Comparison of ENCODE assay signal across 16 mouse cellular contexts in the genomic region with DNA sequence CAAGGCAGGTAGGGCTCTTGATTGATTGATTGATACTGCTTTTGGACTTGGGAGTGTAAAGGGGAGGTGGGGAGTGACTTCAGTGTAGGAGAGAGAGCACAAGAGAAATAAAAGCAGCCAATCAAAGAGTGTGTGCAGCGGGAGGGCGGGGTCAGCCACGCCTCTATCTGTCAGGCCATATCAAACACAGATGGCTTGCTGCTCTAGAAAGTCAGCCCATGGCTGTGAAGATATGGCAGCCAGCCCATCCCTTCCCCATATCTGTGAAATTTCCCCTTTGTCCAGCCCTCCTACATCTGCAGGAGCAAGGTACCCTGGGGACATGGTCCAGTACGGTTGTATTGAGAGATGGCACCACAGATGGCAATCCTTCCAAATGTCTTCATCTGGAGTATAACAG. TPM values are rescaled to one million over a fixed set of nuclear protein-coding genes. Genes with fewer than 3 reads are reported as not detected.
DNase-seq lines count a peak whose midpoint lies in the region; ATAC-seq lines count a peak whose summit lies in the region.
"Had no signal": no experiment of that assay in that cellular context is flagged by ENCODE, and none has a peak within 500 bp of the region (broad histone marks: within the 10 kb centered on the region; RNA-seq: fewer than 3 reads in every experiment).

No protein-coding gene starts in this region.

- no peak overlapping the region for H3K9ac ChIP-seq in liver, embryonic 15.5 days
- H3K9ac ChIP-seq in stomach, embryonic 16.5 days (ENCODE audit: low read length), result no peak overlapping the region
- H3K9ac ChIP-seq: embryonic facial prominence, embryonic 12.5 days; heart, embryonic 15.5 days; neural tube, embryonic 15.5 days had no signal

- DNase-seq in spleen, adult 12 weeks (ENCODE audit: low spot score), result peak; percentile 25
- no peak for DNase-seq in spleen, adult 18-20 months
- DNase-seq in layer of hippocampus, adult 9-11 months, result no peak
- DNase-seq in frontal cortex, postnatal 14 days (ENCODE audit: low spot score in 2 of 2), result no peak
- DNase-seq: cerebellum, adult 18-20 months; kidney, adult 2 months; kidney, postnatal 36 days; lung, adult 18-20 months had no signal

- peak; percentile 56; the same call in 1 of the 2 replicates for ATAC-seq in common myeloid progenitor, adult 5-6 weeks (replicated peaks; ENCODE audit: low read depth, poor library complexity, severe bottlenecking)
- ATAC-seq in liver, embryonic 15.5 days (ENCODE audit: insufficient read depth), result peak; percentile 90
- peak; percentile 37; the same call in 1 of the 2 replicates for ATAC-seq in stomach, embryonic 16.5 days (ENCODE audit: insufficient read depth, low FRiP score)

- H3K4me1 ChIP-seq in liver, embryonic 15.5 days (replicated peaks), result peaks cover 21% of the 10 kb centered on the region
- H3K4me1 ChIP-seq in stomach, embryonic 16.5 days (ENCODE audit: control insufficient read depth, insufficient read depth, low read length), result no peaks in the 10 kb centered on the region
- H3K4me1 ChIP-seq: embryonic facial prominence, embryonic 12.5 days; heart, embryonic 15.5 days; neural tube, embryonic 15.5 days had no signal

- H3K4me3 ChIP-seq in liver, embryonic 15.5 days (replicated peaks), result no peak overlapping the region
- no peak overlapping the region for H3K4me3 ChIP-seq in stomach, embryonic 16.5 days (replicated peaks; ENCODE audit: low read length)
- H3K4me3 ChIP-seq: embryonic facial prominence, embryonic 12.5 days; heart, embryonic 15.5 days; hindbrain, embryonic 10.5 days; neural tube, embryonic 15.5 days had no signal

- H3K27me3 ChIP-seq in liver, embryonic 15.5 days, result no peaks in the 10 kb centered on the region
- H3K27me3 ChIP-seq in stomach, embryonic 16.5 days (ENCODE audit: control insufficient read depth, insufficient read depth, low read length), result no peaks in the 10 kb centered on the region
- H3K27me3 ChIP-seq: embryonic facial prominence, embryonic 12.5 days; heart, embryonic 15.5 days; neural tube, embryonic 15.5 days had no signal

- no peaks in the 10 kb centered on the region for H3K9me3 ChIP-seq in liver, embryonic 15.5 days (replicated peaks)
- no peaks in the 10 kb centered on the region for H3K9me3 ChIP-seq in stomach, embryonic 16.5 days (replicated peaks; ENCODE audit: control insufficient read depth, low read length)
- H3K9me3 ChIP-seq: embryonic facial prominence, embryonic 12.5 days; heart, embryonic 15.5 days; hindbrain, embryonic 10.5 days; neural tube, embryonic 15.5 days had no signal

- peak overlapping the region; percentile 36 for H3K4me2 ChIP-seq in liver, embryonic 15.5 days
- no peak overlapping the region for H3K4me2 ChIP-seq in stomach, embryonic 16.5 days (ENCODE audit: low read depth, low read length)
- H3K4me2 ChIP-seq: embryonic facial prominence, embryonic 12.5 days; heart, embryonic 15.5 days; neural tube, embryonic 15.5 days had no signal

- H3K27ac ChIP-seq in liver, embryonic 15.5 days (replicated peaks), result 0 out of 2 replicates have a peak overlapping the region, but pooled peaks have one; percentile 25
- no peak overlapping the region for H3K27ac ChIP-seq in stomach, embryonic 16.5 days (ENCODE audit: low read length)
- H3K27ac ChIP-seq: embryonic facial prominence, embryonic 12.5 days; heart, embryonic 15.5 days; hindbrain, embryonic 10.5 days; neural tube, embryonic 15.5 days had no signal

- 41% methylated on average over 4 of the region's 4 CpGs for WGBS in liver, embryonic 15.5 days (ENCODE audit: insufficient replicate concordance)
- WGBS in stomach, embryonic 16.5 days, result 85% methylated on average over 4 of the region's 4 CpGs

- no peaks in the 10 kb centered on the region for H3K36me3 ChIP-seq in liver, embryonic 15.5 days (replicated peaks)
- peaks cover 21% of the 10 kb centered on the region; the same call in 1 of the 2 replicates for H3K36me3 ChIP-seq in stomach, embryonic 16.5 days (ENCODE audit: control insufficient read depth, insufficient read depth, low read length)
- H3K36me3 ChIP-seq: heart, embryonic 15.5 days; neural tube, embryonic 15.5 days had no signal

RNA-seq across cellular contexts. Expression of a gene that starts 16.2 kb away (rescaled TPM):
- 9.4 and 11.6 TPM in 2 replicates for total RNA-seq in common myeloid progenitor, adult 5-6 weeks (2017)
- 12.4 and 15.1 TPM in 2 replicates for polyA plus RNA-seq in liver, embryonic 15.5 days (2015; fragmentation: Nextera tagmentation; extraction: Ambion mirVana)
- polyA plus RNA-seq in stomach, embryonic 16.5 days (2015; fragmentation: Nextera tagmentation; extraction: Ambion mirVana), result 105 and 120 TPM in 2 replicates

RNA-seq across cellular contexts. Expression of a gene that starts 24.2 kb away (rescaled TPM):
- 12.0 and 17.1 TPM in 2 replicates for total RNA-seq in common myeloid progenitor, adult 5-6 weeks (2017)
- 4.9 and 6.2 TPM in 2 replicates for polyA plus RNA-seq in liver, embryonic 15.5 days (2015; fragmentation: Nextera tagmentation; extraction: Ambion mirVana)
- polyA plus RNA-seq in stomach, embryonic 16.5 days (2015; fragmentation: Nextera tagmentation; extraction: Ambion mirVana), result 8.3 and 8.7 TPM in 2 replicates

RNA-seq across cellular contexts. Expression of a gene that starts 27.2 kb away (rescaled TPM):
- not detected in 2 replicates for total RNA-seq in common myeloid progenitor, adult 5-6 weeks (2017)
- 0.02 and 0.05 TPM in 2 replicates for polyA plus RNA-seq in liver, embryonic 15.5 days (2015; fragmentation: Nextera tagmentation; extraction: Ambion mirVana)
- polyA plus RNA-seq in stomach, embryonic 16.5 days (2015; fragmentation: Nextera tagmentation; extraction: Ambion mirVana), result 0.62 and 0.84 TPM in 2 replicates
- total RNA-seq: monocyte, adult 5-6 weeks had no signal

RNA-seq across cellular contexts. Expression of a gene that starts 32.3 kb away (rescaled TPM):
- total RNA-seq in common myeloid progenitor, adult 5-6 weeks (2017), result not detected in 2 replicates
- 7.5 and 8.5 TPM in 2 replicates for polyA plus RNA-seq in liver, embryonic 15.5 days (2015; fragmentation: Nextera tagmentation; extraction: Ambion mirVana)
- polyA plus RNA-seq in stomach, embryonic 16.5 days (2015; fragmentation: Nextera tagmentation; extraction: Ambion mirVana), result 7.3 and 9.1 TPM in 2 replicates
- total RNA-seq: monocyte, adult 5-6 weeks had no signal
- polyA plus RNA-seq: kidney, adult 2 months had no signal

RNA-seq across cellular contexts. Expression of a gene that starts 58.1 kb away (rescaled TPM):
- total RNA-seq in common myeloid progenitor, adult 5-6 weeks (2017), result 101 and 104 TPM in 2 replicates
- polyA plus RNA-seq in liver, embryonic 15.5 days (2015; fragmentation: Nextera tagmentation; extraction: Ambion mirVana), result 14.3 and 14.7 TPM in 2 replicates
- polyA plus RNA-seq in stomach, embryonic 16.5 days (2015; fragmentation: Nextera tagmentation; extraction: Ambion mirVana), result 29.0 and 30.4 TPM in 2 replicates

Comparison
In these comparisons a context has a peak if more than half of its experiments do, and no peak if none do; other contexts are left out.
1. ATAC-seq: peak in every context shown above with its lines; median percentile 90 in liver, embryonic 15.5 days; 56 in common myeloid progenitor, adult 5-6 weeks; 37 in stomach, embryonic 16.5 days.